Mouse (Mus musculus): Measurements from ENCODE around the gene Clmp. TPM values are rescaled to one million over a fixed set of nuclear protein-coding genes. Genes with fewer than 3 reads are reported as not detected.
"Not testable (repeated sequence)": the region's sequence is repeated elsewhere in the genome, so short reads cannot be mapped to it uniquely, and the experiment has no call there.

The Clmp gene
- polyA plus RNA-seq, 1 experiment from 2014 or later: 32.4 TPM

DNA sequence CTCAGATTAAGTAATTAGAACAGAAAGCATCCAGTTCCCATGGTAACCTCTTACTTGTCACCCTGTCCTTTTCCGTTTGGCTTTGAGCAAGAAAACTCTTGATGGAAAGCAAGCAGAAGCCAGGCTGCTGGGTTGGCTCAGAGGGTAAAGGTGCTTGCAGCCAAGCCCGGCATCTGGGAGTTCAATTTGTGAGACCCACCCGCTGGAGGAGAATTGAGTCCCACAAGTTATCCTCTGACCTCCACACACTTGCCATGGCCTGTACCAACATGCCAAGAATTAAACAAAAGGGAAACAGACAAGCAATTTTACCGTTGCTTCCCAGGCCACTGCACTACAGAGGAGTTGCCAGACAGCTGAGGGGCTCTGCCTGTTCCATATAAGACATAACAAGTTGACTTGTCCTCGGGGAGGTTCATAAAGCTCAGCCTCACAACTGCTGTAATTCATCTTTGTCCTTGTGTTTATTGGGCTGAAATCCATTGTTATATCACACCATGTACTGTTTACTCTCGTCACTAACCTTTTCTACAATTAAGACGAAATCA, 80.4 kb downstream of the Clmp start:
- no peak overlapping the region for H3K4me2 ChIP-seq
- no peaks in the 10 kb centered on the region for H3K36me3 ChIP-seq (ENCODE audit: poor library complexity, severe bottlenecking)
- H3K4me3 ChIP-seq: no peak overlapping the region
- no peaks in the 10 kb centered on the region for H3K4me1 ChIP-seq
- H3K27ac ChIP-seq: no peak overlapping the region
- no peaks in the 10 kb centered on the region for H3K27me3 ChIP-seq
- ATAC-seq: no peak
- no peak overlapping the region for H3K9ac ChIP-seq
- H3K9me3 ChIP-seq (replicated peaks): no peaks in the 10 kb centered on the region
- 64% methylated on average over 7 of the region's 7 CpGs for WGBS

DNA sequence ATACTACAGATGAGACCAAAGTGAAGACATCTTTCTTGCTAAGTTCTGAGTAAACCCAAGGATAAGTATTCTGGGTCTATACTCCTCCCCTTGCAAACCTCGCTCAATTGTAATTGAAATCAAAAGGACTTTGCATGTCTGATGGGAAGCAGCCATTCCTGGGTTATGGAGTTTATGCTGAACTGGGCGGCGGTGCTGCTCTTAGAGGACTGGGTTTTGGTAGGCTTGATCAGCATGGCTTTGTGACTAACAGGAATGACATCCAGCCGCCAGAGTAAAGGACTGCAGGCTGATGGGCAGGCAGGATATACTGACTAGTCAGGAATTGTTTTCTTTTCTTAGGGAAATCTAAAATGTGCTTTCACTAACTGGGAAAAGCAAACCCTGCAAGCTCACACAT, 82.2 kb downstream of the Clmp start:
- Histone ChIP-seq H3K27me3 (no peaks in the 10 kb centered on the region), H3K9me3 (replicated peaks) (no peaks in the 10 kb centered on the region)

DNA sequence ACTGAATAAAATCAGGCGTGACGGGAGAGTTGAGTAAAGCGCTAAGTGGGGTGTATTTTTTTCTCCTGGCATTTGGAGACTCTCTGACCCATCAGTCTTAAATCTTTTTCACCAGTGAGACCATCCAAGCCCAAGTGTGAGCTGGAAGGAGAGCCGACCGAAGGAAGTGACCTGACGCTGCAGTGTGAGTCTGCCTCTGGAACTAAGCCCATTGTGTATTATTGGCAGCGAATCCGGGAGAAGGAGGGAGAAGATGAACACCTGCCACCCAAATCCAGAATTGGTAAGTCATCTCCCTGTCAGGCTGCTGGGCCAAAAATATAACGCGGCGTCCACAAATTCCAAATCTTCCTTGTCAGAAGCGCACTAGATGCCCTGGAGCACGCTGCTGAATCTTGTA, 86.5 kb downstream of the Clmp start:
- Histone ChIP-seq H3K27me3 (no peaks in the 10 kb centered on the region), H3K4me3 (no peak overlapping the region), H3K4me2 (no peak overlapping the region), H3K27ac (no peak overlapping the region), H3K9ac (no peak overlapping the region), H3K4me1 (no peaks in the 10 kb centered on the region), H3K9me3 (replicated peaks) (no peaks in the 10 kb centered on the region), H3K36me3 (ENCODE audit: poor library complexity, severe bottlenecking) (peaks cover 16% of the 10 kb centered on the region)
- no peak for ATAC-seq
- 83% methylated on average over 13 of the region's 13 CpGs for WGBS

More for the DNA sequence above, 82.2 kb downstream of the Clmp start:
- no peak for ATAC-seq
- Histone ChIP-seq H3K36me3 (ENCODE audit: poor library complexity, severe bottlenecking) (0 out of 2 replicates have a peak, but pooled peaks cover 6% of the 10 kb centered on the region), H3K27ac (no peak overlapping the region), H3K4me1 (no peaks in the 10 kb centered on the region), H3K9ac (no peak overlapping the region), H3K4me3 (no peak overlapping the region), H3K4me2 (no peak overlapping the region)
- 83% methylated on average over 4 of the region's 4 CpGs for WGBS

DNA sequence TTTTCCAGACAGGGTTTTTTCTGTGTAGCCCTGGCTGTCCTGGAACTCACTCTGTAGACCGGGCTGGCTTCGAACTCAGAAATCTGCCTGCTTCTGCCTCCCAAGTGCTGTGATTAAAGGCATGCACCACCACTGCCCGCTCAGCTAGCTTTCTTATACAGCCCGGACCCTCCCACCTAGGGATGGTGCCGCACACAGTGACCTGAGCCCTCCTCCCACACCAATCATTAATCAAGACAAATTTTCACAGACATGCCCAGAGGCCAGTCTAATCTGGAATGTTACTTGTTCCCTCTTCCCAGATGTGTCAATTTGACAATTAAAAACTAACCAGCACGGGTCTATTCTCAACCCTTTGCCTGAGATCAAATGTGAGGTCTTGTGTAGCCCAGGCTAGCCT, 87.4 kb downstream of the Clmp start:
- not testable (repeated sequence) for H3K4me3 ChIP-seq; H3K9me3 ChIP-seq (replicated peaks); H3K27ac ChIP-seq; H3K9ac ChIP-seq; H3K4me2 ChIP-seq; ATAC-seq; H3K27me3 ChIP-seq; H3K4me1 ChIP-seq
- H3K36me3 ChIP-seq (ENCODE audit: poor library complexity, severe bottlenecking): peaks cover 16% of the 10 kb centered on the region
- WGBS: 81% methylated on average over 6 of the region's 6 CpGs

DNA sequence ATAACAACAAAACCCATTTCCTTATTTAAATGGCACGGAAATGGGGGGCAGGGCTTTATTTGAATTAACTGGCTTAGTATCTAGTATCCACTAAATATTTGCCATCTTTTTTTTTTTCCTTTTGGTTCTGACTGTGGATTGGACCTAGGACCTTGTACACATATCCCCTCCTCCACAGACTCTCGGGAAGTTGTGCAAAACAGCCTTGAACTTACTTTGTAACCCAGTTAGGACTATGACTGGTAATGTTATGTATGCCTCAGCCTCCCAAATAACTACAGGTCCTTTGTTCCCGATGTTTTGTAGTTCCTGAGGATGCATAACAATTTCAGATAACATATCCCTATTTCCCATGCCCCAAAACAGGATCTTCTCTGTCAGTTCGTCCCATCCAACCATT, 88.1 kb downstream of the Clmp start:
- 92% methylated on average over 4 of the region's 4 CpGs for WGBS

DNA sequence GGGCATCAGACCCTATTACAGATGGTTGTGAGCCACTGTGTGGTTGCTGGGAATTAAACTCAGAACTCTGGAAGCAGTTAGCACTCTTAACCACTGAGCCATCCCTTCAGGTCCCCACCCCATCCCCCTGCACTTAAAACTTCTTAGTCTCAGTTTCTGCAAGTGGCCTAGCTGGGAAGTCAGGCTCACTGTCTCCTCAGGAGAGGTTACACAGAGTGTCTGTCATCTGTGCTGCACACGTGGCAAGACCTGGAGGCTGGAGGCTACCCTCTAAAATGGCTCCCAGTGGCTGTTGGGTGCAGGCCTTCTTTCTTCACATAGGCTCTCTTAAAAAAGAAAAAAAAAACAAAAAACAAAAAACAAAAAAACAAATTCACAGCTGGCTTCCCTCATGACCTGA, 90.3 kb downstream of the Clmp start:
- Histone ChIP-seq H3K4me3 (no peak overlapping the region), H3K4me1 (no peaks in the 10 kb centered on the region), H3K27ac (no peak overlapping the region), H3K4me2 (no peak overlapping the region), H3K9ac (no peak overlapping the region), H3K9me3 (replicated peaks) (no peaks in the 10 kb centered on the region), H3K27me3 (no peaks in the 10 kb centered on the region), H3K36me3 (ENCODE audit: poor library complexity, severe bottlenecking) (peaks cover 16% of the 10 kb centered on the region)
- 57% methylated on average over 1 of the region's 1 CpGs for WGBS
- no peak for ATAC-seq

More for the DNA sequence above, 88.1 kb downstream of the Clmp start:
- Histone ChIP-seq H3K4me1 (no peaks in the 10 kb centered on the region), H3K36me3 (ENCODE audit: poor library complexity, severe bottlenecking) (peaks cover 16% of the 10 kb centered on the region), H3K4me2 (no peak overlapping the region), H3K27ac (no peak overlapping the region), H3K4me3 (no peak overlapping the region), H3K9ac (no peak overlapping the region), H3K27me3 (no peaks in the 10 kb centered on the region), H3K9me3 (replicated peaks) (no peaks in the 10 kb centered on the region)
- ATAC-seq: no peak

DNA sequence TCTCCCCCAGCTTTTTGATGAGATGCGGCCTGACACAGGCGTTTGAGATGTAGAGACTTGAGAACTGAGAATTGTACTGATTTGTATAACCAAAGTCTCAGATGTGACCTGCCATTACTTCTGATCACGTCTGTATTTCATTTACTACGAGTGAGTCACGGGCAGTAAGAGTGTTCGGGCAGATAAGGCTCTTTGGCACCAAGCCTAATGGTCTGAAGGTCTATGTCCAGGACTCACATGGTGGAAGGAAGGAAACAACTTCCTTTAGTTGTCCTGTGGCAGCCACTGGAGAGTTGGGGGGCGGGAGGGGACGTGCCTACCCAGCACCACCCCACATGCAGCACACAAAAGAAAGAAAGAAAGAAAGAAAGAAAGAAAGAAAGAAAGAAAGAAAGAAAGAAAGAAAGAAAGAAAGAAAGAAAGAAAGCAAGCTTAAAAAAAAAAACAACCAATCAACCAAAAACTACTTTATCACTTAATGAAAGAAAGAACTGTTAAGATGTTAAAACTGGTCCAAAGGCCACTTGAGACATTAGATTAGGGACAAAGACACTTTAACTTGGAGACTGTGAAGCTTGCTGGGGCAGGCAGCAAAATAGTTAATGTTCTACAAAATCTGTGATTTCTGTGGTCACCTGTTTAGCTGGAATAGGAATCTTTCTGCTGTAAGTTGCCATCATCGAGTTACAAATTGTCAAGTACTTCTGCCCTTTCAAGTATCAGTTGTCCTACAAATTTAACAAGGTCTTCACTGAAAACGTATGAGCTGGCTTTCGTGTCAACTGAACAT, 90.9 kb downstream of the Clmp start:
- Histone ChIP-seq H3K4me3 (no peak overlapping the region), H3K27ac (no peak overlapping the region), H3K9ac (no peak overlapping the region), H3K36me3 (ENCODE audit: poor library complexity, severe bottlenecking) (peaks cover 16% of the 10 kb centered on the region), H3K9me3 (replicated peaks) (no peaks in the 10 kb centered on the region), H3K4me1 (no peaks in the 10 kb centered on the region), H3K4me2 (no peak overlapping the region), H3K27me3 (no peaks in the 10 kb centered on the region)
- no peak for ATAC-seq
- 81% methylated on average over 11 of the region's 11 CpGs for WGBS

DNA sequence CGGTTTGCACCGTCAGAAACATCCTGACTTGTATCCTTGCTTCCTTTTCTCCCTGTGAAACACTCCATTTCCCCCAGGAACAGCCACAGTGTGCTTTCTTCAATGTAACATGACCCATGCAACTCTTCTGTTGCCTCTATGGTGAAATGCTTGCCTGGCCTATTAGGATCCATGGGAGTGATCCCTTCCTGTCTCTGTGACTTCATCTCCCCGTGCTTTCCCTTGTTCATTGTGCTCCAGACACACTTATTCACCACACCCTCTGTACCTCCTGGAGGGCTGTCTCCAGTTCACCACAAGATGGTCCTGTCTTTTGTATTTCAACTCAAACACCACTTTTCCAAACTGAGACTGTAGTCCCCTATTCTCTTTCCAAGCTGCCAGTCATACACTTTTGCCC, 94.3 kb downstream of the Clmp start:
- 66% methylated on average over 3 of the region's 3 CpGs for WGBS
- H3K27me3 ChIP-seq: peaks cover 4% of the 10 kb centered on the region
- no peak overlapping the region for H3K4me2 ChIP-seq
- no peak for ATAC-seq
- H3K9ac ChIP-seq: no peak overlapping the region
- no peak overlapping the region for H3K27ac ChIP-seq
- no peaks in the 10 kb centered on the region for H3K9me3 ChIP-seq (replicated peaks)
- H3K4me3 ChIP-seq: no peak overlapping the region
- peaks cover 13% of the 10 kb centered on the region for H3K4me1 ChIP-seq
- H3K36me3 ChIP-seq (ENCODE audit: poor library complexity, severe bottlenecking): peaks cover 7% of the 10 kb centered on the region; the same call in 1 of the 2 replicates

DNA sequence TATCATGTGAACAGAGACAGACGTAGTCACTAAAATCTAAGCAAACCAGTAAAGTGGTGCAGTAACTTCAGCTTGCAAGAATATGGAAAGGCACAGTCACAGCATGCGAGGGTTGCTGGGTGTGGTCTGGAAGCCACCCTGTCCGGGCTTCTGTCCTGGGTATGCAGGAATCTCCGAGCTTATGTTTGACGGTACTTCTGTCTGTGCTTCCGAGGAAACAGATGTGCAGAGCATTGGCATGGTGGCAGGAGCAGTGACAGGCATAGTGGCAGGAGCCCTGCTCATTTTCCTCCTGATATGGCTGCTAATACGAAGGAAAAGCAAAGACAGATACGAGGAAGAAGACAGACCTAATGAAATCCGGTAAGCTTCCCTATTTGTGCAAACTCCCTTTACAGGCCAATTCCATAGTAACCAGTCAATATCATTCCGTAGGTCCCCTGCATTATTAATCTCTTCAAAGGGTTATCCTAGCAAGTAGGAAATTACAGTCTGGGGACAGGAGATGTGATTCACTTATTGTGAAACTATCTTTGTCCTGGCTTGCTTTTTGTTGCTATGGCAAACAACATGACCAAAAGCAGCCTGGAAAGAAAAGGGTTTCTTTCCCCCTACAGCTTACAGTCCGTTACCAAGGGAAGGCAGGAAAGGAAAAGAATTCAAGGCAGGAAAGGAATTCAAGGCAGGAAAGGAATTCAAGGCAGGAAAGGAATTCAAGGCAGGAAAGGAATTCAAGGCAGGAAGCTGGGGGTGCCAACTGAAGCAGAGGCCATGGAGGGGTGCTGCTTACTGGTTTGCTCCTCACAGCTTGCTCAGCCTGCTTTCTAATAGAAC, 95.3 kb downstream of the Clmp start:
- H3K27me3 ChIP-seq: peaks cover 4% of the 10 kb centered on the region
- no peak overlapping the region for H3K4me3 ChIP-seq
- no peak for ATAC-seq
- H3K36me3 ChIP-seq (ENCODE audit: poor library complexity, severe bottlenecking): 0 out of 2 replicates have a peak, but pooled peaks cover 7% of the 10 kb centered on the region
- WGBS: 77% methylated on average over 11 of the region's 11 CpGs
- H3K4me2 ChIP-seq: no peak overlapping the region
- H3K9ac ChIP-seq: no peak overlapping the region
- peaks cover 19% of the 10 kb centered on the region for H3K4me1 ChIP-seq
- H3K27ac ChIP-seq: no peak overlapping the region
- no peaks in the 10 kb centered on the region for H3K9me3 ChIP-seq (replicated peaks)

DNA sequence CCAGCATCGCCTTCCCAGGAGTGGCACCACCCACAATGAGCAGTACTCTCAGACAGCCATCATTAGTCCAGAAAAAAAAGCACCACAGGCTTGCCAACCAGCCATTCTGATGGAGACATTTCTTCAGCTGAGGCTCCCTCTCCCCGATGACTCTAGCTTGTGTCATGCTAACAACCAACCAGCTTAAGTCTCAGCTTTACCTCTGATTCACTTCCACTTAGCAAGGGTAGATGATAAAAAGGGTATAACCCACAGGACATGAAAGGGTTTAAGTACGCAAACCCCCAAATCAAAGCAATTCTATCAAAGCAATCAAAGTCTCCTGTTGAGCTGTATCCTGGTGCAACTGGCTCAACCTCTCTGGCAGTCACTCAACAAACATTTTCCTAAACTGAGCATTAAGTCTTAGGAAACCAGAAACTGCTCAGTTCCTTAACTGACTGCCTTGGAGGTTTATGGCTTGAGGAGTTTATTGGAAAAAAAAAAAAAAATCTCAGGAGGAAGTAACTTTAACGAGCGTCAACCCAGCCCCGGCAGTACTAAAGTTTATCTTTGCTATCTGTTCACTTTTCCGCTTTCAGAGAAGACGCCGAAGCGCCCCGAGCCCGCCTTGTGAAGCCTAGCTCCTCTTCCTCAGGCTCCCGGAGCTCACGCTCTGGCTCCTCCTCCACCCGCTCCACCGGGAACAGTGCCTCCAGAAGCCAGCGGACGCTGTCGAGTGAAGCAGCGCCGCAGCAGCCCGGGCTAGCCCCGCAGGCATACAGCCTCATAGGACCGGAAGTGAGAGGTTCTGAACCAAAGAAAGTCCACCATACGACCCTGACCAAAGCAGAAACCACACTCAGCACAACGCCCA, 96.2 kb downstream of the Clmp start:
- no peaks in the 10 kb centered on the region for H3K9me3 ChIP-seq (replicated peaks)
- H3K27ac ChIP-seq: no peak overlapping the region
- peaks cover 4% of the 10 kb centered on the region for H3K27me3 ChIP-seq
- ATAC-seq: no peak
- no peak overlapping the region for H3K4me3 ChIP-seq
- H3K36me3 ChIP-seq (ENCODE audit: poor library complexity, severe bottlenecking): 0 out of 2 replicates have a peak, but pooled peaks cover 7% of the 10 kb centered on the region
- H3K9ac ChIP-seq: no peak overlapping the region
- peaks cover 19% of the 10 kb centered on the region for H3K4me1 ChIP-seq
- 35% methylated on average over 26 of the region's 26 CpGs for WGBS
- peak overlapping the region; percentile 27 for H3K4me2 ChIP-seq

DNA sequence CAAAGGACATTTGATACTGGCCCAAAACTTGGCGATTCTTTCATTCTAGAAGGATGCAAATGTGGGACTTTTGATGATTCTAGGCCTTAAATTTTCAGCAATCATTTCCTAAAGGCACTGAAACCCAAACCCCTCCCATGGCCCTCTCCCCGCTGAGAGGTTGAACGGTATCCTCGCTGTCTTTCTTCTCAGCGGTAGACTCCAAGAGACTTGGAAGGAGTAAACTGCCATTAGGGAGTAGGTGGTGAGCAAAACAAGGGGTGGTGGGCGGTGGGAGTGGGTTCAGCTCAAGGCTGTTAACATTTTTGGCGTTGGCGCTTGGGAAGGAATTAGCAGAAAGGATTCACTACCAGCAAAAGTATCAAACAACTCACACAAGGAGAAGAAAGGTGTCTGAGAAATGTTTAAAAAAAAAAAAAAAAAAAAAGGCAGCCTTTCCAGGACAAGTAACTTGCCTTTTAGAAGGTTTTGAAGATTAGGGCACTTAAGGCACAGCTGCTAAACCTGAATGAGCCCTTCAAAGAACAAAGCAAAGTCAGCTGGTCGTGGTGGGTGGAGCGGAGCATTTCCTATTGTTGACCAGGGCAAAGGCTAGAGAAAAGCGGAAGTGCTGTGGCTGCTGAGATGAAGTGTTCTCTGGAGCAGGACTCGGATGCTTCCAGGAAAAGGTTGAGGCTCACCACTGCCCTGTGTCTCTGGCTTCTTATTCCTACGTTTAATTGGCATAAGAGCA, 98.0 kb downstream of the Clmp start:
- ATAC-seq: peak; percentile 39
- Histone ChIP-seq H3K36me3 (ENCODE audit: poor library complexity, severe bottlenecking) (0 out of 2 replicates have a peak, but pooled peaks cover 7% of the 10 kb centered on the region), H3K4me3 (no peak overlapping the region), H3K9ac (peak overlapping the region; percentile 38; the same call in 1 of the 2 replicates), H3K9me3 (replicated peaks) (no peaks in the 10 kb centered on the region), H3K4me2 (peak overlapping the region; percentile 26), H3K4me1 (peaks cover 19% of the 10 kb centered on the region), H3K27ac (0 out of 2 replicates have a peak overlapping the region, but pooled peaks have one; percentile 78), H3K27me3 (peaks cover 4% of the 10 kb centered on the region)
- WGBS: 6% methylated on average over 13 of the region's 13 CpGs

All from forebrain, embryonic 13.5 days (tissue).